Mouse (Mus musculus): ENCODE measurements around the gene Zic2.

Gene Zic2

GRCm38 (mm10) chr14:122477971-122478573, 2.8 kb downstream of the Zic2 start:
- DNase-seq, result no peak

GRCm38 (mm10) chr14:122478574-122479011, 3.4 kb downstream of the Zic2 start:
- no peak for DNase-seq

GRCm38 (mm10) chr14:122479461-122480109, 4.3 kb downstream of the Zic2 start:
- no peak for DNase-seq

GRCm38 (mm10) chr14:122480355-122480754, 5.1 kb downstream of the Zic2 start:
- no peak for DNase-seq

DNA sequence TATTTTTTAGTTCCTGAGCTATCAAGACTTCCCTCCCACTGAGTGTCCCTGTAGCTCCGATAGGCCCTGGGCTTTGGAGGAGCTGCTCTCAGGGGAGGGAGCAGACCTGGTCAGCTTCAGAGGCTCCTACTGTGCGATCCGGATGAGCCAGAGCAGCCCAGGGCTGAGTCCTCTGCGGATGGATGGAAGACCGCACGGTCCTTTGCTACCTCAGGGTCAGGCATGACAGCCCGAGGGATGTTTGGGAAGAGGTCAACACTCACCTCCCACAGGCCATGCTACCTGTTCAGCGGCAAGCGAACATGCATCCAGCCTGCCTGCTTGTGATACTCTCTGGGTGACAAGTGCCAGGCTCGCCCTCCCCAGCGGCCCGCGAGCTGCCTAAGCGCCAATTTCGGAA, 5.9 kb downstream of the Zic2 start:
- no peak for DNase-seq

- DNase-seq, result no peak
These were observed 7.1 kb downstream of the Zic2 start for GRCm38 (mm10) chr14:122482081-122483023.

DNA sequence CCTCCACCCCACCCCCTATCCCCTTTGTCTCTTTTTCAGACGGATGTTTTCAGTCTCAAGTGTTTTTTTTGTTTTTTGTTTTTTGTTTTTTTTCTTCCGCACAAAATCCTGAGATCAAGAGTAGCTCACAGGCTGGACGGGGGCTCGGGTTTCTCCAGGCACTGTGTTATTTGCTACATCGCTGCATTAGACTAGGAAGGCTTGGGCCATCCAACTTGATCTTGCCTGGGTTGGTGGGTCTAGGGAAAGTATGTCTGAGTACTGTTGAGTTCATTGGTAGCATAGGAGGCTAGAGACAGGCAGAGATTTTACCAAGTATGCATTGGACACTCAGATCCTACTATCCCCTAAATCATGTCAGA, 7.8 kb downstream of the Zic2 start:
- DNase-seq, result no peak

DNA sequence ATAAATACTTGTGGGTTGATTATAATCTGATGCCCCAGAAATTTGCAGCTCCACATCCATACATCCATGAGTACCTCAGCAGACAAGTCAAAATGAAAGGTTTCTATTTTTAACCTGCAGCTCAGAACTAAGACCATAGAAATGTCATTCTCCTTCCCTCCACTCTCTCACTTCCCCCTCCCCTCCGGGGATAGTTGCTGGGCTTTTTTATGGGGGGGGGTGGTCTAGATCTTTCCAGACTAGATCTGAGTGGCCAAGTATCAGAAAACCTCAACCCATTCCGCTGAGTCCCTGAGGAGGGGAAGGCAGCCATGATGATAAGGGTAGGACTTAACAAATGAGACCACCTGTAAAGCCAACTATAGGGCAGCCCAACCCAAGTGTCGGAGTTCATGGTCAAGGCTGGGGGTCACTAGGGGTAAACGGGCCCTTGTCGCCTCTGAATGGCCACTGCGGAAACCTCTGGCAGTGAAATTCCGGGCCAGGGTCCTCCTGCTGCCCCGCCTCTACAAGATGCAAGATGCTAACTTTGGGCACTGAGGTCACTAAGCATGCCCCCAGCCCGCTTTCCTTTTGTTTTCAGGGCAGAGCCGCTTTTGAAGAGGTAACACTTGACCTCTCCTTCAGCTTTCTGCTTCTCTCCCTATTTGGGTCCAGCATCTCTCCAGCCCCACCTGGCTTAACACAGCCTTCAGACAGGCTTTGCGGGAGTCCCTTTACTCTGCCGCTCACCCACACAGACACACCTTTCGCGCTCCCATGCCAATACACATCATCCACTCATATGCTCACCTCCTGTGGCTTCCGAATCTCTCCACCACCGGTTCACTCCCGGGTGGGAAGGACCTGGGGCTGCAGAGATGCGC, 8.6 kb downstream of the Zic2 start:
- DNase-seq, result no peak

GRCm38 (mm10) chr14:122484458-122484843, 9.2 kb downstream of the Zic2 start:
- no peak for DNase-seq

DNA sequence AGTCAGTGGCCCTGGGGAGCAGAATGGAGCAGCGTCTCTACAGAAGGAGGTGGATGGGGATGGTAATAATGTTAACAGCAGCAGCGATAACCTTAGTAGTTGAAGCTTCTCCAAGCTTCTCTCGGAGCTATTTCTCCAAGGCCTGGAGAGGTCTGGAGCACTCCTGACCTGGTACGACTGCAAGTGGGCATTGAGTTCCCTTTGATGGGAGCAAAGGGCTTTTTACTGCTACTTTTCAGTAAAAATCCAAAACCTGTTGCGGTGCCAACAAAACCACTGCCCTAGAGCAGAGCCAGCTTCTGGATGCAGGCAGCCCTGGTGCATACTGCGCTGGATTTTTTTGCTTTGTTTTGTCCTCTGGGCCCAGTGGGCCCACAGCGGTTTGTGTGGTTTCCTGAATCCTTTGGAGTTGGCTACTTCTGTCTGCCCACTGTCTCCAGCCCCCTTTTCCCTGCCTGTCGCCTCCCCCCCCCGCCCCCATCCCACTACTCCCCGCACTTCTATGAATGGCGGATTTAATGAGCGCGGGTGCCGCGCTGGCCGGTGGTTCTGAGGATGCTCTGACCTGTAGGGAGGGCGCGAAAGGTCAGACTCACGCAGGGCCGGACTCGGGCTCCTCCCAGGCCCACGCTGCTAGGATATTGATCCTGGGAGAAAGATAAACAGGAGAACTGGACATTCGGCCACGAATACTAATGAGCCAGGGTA, 9.8 kb downstream of the Zic2 start:
- DNase-seq, result no peak

DNA sequence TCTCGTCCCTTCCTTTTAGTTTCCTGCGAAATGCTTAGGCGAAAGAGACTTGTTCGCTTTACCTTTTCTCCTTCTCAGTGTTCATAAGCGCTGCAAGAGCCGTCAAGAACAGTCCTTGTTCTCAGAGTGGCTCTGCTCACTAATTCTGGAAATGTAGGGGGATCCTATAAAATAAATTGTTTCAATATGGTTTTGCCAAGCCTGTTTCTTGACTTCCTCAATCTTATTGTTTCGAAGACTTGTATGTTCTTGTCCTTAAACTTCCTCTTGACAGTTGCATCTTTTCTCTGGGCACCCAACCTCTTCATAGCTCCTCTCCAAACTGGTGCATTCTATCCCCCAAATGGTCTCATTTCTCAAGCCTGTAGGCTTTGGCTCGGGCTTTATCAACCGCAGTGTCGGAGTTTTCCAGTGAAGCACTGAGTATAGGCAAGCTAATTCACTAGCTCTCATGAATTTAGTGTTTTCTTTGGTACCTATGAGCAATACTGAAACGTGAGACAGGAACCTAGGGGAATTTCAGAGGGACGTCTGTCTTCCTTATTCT, 10.5 kb downstream of the Zic2 start:
- DNase-seq, result no peak

DNA sequence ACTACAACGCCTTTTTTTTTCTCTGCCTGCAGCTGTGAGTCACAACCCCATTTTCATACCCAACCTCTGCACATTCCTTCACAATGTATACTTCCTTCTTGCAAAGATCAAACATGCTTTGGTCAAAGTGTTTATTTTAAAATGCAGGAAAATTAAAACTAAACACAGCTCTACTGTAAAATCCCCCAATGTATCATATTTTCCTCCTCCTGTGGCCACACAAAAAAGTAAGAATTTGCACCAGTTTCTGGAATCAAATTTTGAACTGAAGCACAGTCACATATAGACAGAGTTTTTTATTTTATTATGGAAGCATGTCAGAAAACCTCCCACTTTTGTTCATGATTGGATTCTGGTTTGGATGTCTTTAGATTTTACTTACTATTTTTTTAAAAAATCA, 11.4 kb downstream of the Zic2 start:
- no peak for DNase-seq

DNA sequence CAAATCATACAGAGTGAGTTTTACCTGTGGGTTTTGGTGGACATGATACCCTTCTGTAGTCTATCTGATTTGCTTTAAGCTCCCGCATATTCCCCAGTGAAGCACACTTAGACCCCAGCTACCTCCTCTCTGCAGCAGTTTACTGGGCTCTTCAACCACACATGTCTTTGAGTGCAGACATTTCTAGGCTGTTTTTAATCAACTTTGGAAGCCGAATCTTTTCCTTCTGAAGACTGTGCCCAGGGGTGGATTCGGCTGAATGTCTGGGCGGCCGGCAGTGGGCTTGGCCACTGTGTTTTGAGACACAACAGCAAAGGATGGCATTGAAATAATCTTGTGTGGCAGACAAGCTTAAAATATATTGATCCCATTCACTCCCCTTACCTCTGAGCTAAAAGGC, 12.1 kb downstream of the Zic2 start:
- DNase-seq, result no peak

DNA sequence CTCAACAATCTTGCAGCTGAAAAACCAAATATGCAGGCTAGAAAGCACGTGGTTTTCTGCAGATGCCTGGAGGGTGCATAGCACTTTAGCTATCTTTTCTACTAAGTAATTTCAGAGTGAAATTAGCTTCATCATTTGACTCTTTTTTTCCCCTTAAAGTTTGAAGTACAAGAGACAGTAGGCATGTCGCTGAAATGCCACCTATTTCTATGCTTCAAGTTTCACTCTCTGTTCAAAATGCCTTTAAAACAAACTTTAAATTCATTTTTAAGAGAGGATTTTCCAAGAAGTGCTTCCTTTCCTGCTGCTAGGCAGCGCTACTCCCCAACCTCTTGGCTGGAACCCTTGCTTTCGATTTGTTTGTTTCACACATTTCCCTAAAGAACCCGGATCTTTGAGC, 13.8 kb downstream of the Zic2 start:
- DNase-seq, result no peak

DNA sequence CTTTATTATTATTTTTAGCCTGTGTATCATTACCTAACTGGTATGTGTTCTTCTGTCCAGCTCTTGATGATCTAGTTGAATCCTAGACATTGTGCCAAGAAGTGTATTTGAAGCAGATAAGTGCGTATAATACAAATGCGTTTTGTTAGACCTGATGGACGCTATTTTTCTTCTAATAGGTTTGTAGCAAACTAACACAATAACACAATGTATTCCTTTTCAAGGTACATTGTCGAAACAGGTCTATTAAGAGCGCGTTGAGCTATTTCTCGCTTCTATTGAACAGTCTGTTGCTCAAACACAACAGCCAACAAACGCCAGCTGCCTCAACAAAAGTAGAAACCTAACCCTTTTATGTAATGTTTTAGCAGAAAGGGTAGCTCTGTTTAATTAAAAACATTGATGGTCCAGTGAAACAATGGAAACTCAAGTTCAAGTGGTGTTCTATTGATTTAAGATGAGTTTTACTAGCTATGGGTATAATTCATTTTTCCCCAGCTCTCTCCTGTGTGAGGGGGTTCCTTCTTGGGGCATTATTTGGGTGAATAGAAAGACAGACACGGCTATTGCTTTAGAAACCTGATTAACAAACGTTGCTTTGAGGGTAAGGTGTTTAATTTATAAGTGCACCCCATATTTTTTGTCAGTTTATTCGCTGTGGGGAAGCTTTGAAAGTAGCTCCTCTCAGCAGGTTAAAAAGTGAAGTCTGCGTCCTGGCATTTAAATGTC, 14.6 kb downstream of the Zic2 start:
- no peak for DNase-seq

DNA sequence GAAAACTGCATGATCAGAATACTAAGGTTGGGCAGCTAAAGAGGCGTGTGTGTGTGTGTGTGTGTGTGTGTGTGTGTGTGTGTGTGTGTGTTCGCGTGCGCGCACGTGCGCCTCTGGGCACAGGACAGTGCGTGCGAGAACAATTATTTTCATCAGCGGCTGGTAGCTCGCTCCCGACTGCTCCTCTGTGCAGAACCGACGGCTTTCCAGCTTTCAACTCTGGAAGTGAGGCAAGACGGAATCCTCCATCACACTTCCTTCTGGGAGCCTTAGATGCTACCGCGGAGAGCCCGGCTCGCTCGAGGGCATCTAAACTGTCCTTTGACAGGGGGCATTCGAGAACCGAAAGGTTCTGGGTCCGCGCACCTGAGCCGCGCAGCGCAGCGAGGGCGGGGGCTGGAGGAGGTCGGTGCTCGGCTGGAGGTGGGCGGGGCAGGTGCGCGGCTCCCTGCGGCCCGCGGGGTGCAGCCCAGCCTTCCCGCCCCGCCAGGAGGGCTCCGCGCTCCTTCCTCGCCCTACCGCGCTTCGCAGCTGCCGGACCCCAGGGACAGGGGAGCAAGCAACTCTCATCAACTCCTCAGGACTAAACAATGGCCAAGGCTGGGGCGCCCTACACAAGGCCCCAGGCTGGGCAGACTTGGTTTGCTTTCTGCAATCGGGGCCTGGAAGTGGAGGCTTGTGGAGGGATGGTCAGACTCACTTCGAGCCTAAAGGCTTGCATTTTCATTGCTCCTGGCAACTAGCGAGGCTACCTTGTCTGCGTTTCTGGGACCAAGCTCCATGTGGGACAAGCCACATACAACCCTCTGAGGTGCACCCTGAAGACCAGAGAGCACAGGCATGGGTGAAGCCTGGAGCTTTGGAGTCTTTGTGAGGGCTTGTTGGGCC, 15.4 kb downstream of the Zic2 start, which contains the start of gene Gm10837:
TSS of gene Gm10837 (plus strand) at position 146 of the 888 bp plus-strand sequence.
- no peak for DNase-seq

DNA sequence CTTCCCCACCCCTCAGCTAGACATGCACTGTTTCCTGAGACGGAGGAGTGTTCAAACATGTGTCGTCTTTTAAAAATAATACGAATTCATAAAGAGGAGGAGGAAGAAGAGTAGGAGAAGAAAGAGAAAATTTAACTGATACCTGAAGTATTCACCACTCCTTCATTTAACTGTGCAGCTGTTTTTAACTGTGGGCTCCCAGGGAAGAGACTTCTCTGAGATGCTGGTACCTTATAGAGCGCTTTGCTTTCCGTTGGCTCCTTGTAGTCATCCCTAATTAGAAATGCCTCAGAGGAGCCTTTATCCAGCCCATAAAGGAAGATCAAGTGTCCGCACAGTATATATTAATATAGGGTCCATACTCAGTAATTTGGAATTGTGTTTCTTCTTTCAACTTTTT, 16.3 kb downstream of the Zic2 start:
- DNase-seq, result no peak

DNA sequence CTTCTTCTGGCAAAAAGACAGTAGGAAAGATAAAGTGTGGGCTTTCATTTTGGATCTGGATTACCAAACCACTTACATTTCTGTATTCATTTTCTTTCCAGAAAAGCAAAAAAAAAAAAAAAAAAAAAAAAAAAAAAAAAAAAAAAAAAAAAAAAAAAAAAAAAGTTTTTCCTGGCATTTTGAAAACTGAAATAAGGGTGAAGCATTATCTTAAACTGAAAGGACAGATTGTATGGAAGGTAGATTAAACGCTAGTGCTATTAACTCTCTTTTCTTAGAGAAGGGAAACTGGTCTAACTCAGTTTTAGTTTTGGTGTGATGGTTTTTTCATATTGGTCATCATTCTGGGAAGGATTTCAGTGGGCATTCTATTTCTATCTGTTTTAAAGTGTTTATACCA, 16.8 kb downstream of the Zic2 start:
- no peak for DNase-seq

GRCm38 (mm10) chr14:122509058-122509457, 33.8 kb downstream of the Zic2 start:
- DNase-seq, result no peak

DNA sequence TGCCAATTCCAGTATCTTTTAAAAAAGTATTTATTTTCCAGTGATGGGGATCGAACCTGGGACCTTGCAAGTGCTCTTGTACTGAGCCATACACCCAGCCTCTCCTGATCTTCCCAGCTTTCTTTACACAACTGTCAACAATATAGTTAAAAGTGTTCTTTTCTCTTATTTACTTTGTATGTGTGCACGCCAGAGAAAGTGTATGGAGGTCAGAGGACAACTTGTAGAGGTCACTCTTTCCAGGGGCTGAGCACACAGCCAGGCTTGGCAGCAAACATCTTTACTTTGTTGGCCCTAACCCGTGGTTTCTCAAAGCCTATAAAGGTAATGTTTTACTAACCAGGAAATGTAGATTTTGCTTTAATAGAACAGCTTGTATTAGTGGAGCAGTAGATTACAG, 36.3 kb downstream of the Zic2 start:
- no peak for DNase-seq
